Mouse (Mus musculus): ENCODE results near the gene Scn1b. TPM values are rescaled to one million over a fixed set of nuclear protein-coding genes. Genes with fewer than 3 reads are reported as not detected.

Gene Scn1b
- polyA plus RNA-seq, 1 experiment from 2014 or later: 1.1 TPM

DNA sequence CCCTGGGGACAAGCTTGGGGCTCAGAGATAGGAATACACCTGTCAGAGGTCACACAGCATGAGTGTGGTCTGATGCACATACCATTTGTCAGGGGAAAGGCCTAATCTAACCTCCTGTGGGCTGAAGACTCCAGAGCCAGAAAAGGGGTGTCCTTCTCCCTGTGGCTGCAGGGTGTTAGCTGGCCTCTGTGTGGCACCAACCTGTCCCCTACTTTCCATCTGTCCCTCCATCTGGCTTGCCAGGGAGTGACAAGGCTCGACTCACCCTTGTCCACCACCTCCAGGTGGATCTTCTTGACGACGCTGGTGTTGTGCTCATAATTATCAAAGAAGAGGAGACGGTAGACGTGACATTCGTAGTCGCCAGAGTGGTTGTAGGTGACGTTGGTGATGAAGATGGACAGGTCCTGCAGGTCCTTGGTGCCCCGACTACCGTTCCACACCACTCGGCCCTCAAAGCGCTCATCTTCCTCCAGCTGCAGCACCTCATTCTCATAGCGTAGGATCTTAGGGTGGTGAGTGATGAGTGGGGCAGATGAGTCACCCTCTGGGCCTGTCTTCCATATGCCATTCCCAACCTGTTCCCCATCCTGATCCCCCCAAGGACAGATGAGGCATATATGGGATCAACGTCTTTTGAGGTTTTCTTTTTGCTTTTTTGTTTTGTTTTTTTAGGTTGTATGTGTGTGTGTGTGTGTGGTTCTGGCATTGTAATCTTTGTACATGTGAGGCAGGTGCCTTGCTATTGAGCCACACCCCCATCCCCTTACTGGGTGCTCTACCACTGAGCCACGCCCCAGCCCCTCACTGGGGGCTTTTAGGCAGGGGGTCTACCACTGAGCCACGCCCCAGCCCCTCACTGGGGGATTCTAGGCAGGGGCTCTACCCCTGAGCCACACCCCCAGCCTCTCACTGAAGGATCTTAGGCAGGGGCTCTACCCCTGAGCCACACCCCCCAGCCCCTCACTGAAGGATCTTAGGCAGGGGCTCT is 3.9 kb downstream of the Scn1b start:
- Histone ChIP-seq H3K27me3 (peaks cover 36% of the 10 kb centered on the region), H3K9me3 (replicated peaks) (no peaks in the 10 kb centered on the region), H3K9ac (no peak overlapping the region), H3K27ac (no peak overlapping the region), H3K4me1 (peaks cover 16% of the 10 kb centered on the region), H3K4me2 (no peak overlapping the region), H3K36me3 (ENCODE audit: poor library complexity, severe bottlenecking) (peaks cover under 1% of the 10 kb centered on the region; the same call in 1 of the 2 replicates), H3K4me3 (no peak overlapping the region)
- WGBS: 90% methylated on average over 16 of the region's 16 CpGs
- no peak for ATAC-seq

DNA sequence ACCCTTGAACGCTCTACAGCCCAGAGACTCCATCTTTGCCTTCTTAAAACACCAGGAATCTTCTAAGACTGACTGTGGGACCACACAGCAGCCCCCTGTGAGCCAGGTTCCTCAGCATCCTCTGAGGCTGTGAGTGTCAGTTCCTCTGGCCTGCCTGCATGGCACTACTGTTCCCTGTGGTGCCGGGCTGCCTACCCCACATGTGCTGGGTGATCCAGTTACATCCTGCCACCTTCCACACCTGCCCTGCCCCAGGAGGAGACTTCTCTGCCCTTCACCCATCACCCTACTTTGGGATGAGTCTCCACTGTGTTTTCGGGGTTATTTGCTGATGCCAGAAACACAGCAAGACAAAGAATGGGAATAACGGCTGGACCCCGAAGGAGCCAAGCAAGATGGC is 7.2 kb downstream of the Scn1b start:
- H3K27me3 ChIP-seq: peaks cover 3% of the 10 kb centered on the region
- no peaks in the 10 kb centered on the region for H3K4me1 ChIP-seq
- H3K9me3 ChIP-seq (replicated peaks): no peaks in the 10 kb centered on the region
- H3K9ac ChIP-seq: no peak overlapping the region
- H3K4me3 ChIP-seq: no peak overlapping the region
- WGBS: 90% methylated on average over 5 of the region's 5 CpGs
- no peaks in the 10 kb centered on the region for H3K36me3 ChIP-seq (ENCODE audit: poor library complexity, severe bottlenecking)
- H3K27ac ChIP-seq: no peak overlapping the region
- H3K4me2 ChIP-seq: no peak overlapping the region
- ATAC-seq: no peak

DNA sequence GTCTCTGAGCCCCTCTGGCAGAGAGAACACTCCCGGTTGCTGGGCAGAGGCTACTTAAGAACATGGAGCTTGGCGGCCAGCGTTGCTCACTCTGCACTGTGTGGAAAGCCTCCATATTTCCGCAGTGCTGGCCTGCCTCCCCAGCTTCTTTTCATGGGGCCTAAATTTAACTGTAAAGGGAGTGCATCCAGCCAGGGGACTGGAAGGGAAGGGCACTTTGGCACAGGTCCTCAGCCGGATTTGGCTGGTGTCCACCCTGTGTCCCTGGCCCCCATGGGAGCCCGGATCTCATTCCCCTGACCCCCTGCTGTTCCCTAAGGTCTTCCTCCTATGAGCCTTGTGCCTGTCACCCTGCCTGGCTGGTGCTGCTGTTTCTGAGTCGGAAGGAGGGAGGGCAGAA is 8.3 kb downstream of the Scn1b start:
- no peak for ATAC-seq
- no peak overlapping the region for H3K27ac ChIP-seq
- H3K9me3 ChIP-seq (replicated peaks): no peaks in the 10 kb centered on the region
- no peaks in the 10 kb centered on the region for H3K4me1 ChIP-seq
- no peak overlapping the region for H3K9ac ChIP-seq
- WGBS: 76% methylated on average over 7 of the region's 7 CpGs
- H3K4me3 ChIP-seq: no peak overlapping the region
- H3K4me2 ChIP-seq: no peak overlapping the region
- H3K36me3 ChIP-seq (ENCODE audit: poor library complexity, severe bottlenecking): no peaks in the 10 kb centered on the region
- no peaks in the 10 kb centered on the region; the same call in 1 of the 2 replicates for H3K27me3 ChIP-seq

GRCm38 (mm10) chr7:31117465-31117864 is 9.3 kb downstream of the Scn1b start:
- no peak overlapping the region for H3K4me3 ChIP-seq
- H3K9me3 ChIP-seq (replicated peaks): no peaks in the 10 kb centered on the region
- no peak overlapping the region for H3K4me2 ChIP-seq
- H3K27me3 ChIP-seq: no peaks in the 10 kb centered on the region; the same call in 1 of the 2 replicates
- 88% methylated on average over 11 of the region's 11 CpGs for WGBS
- no peaks in the 10 kb centered on the region for H3K36me3 ChIP-seq (ENCODE audit: poor library complexity, severe bottlenecking)
- no peak overlapping the region for H3K9ac ChIP-seq
- no peak for ATAC-seq
- no peaks in the 10 kb centered on the region for H3K4me1 ChIP-seq
- H3K27ac ChIP-seq: no peak overlapping the region

DNA sequence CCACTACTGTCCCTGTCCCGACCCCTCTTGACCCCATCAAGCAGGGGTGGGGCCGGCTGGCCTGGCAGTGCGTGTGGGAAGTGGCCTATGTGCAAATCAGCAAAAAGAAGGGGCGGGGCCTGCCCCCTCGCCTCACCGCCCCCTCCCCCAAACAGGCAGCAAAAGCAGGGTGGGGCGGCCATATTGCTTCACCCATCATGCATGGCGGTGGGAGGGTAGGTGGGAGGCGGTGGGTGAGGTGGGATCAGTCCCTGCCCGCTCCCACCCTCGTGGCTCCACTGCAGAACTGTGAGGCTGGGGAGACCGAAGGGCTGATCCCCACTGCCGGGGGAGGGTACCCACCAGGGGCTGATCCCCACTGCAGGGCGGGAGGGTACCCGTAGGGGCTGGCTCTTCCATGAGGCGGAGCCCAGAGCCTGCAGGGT is 10.1 kb downstream of the Scn1b start:
- H3K27me3 ChIP-seq: no peaks in the 10 kb centered on the region; the same call in 1 of the 2 replicates
- H3K36me3 ChIP-seq (ENCODE audit: poor library complexity, severe bottlenecking): no peaks in the 10 kb centered on the region
- no peak overlapping the region for H3K4me2 ChIP-seq
- H3K4me3 ChIP-seq: no peak overlapping the region
- H3K9me3 ChIP-seq (replicated peaks): no peaks in the 10 kb centered on the region
- no peak for ATAC-seq
- no peak overlapping the region for H3K9ac ChIP-seq
- WGBS: 38% methylated on average over 13 of the region's 16 CpGs
- no peak overlapping the region for H3K27ac ChIP-seq
- H3K4me1 ChIP-seq: no peaks in the 10 kb centered on the region

GRCm38 (mm10) chr7:31115587-31116043 is 11.2 kb downstream of the Scn1b start:
- WGBS: 29% methylated on average over 17 of the region's 17 CpGs
- no peaks in the 10 kb centered on the region for H3K4me1 ChIP-seq
- no peaks in the 10 kb centered on the region; the same call in 1 of the 2 replicates for H3K27me3 ChIP-seq
- ATAC-seq: no peak
- no peak overlapping the region for H3K9ac ChIP-seq
- no peak overlapping the region for H3K27ac ChIP-seq
- no peaks in the 10 kb centered on the region for H3K36me3 ChIP-seq (ENCODE audit: poor library complexity, severe bottlenecking)
- no peak overlapping the region for H3K4me3 ChIP-seq
- H3K9me3 ChIP-seq (replicated peaks): no peaks in the 10 kb centered on the region
- H3K4me2 ChIP-seq: no peak overlapping the region

DNA sequence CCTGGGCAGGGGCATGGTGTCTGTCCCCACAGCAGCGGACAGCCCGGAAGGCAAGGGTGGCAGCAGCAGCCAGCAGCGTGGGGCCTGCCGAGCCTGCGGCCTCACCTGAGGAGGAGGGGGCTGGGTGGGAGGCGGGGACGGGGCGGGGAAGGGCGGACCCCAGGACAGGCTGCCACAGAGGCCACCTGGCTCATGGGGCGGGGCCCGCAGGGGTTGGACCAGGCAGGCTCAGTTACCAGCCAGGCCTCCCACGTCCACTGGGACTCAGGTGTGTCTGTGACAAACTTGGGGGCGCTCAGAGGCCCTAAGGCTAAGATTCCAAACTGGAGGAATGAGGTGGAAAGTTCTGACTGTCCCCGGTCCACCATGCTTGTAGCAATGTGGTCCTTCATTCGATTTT is 11.6 kb downstream of the Scn1b start, which contains the start of gene Hpn:
Gene Hpn, minus strand, starts transcription at position 109 of the 400 bp plus-strand sequence.
- no peak for ATAC-seq
- H3K4me1 ChIP-seq: no peaks in the 10 kb centered on the region
- H3K27me3 ChIP-seq: no peaks in the 10 kb centered on the region; the same call in 1 of the 2 replicates
- 22% methylated on average over 13 of the region's 15 CpGs for WGBS
- no peak within 1 kb of the TSS for H3K27ac ChIP-seq
- H3K4me2 ChIP-seq: no peak within 1 kb of the TSS
- no peak within 1 kb of the TSS for H3K9ac ChIP-seq
- no peak within 1 kb of the TSS for H3K4me3 ChIP-seq
- H3K9me3 ChIP-seq (replicated peaks): no peaks in the 10 kb centered on the region
- no peaks in the 10 kb centered on the region for H3K36me3 ChIP-seq (ENCODE audit: poor library complexity, severe bottlenecking)

DNA sequence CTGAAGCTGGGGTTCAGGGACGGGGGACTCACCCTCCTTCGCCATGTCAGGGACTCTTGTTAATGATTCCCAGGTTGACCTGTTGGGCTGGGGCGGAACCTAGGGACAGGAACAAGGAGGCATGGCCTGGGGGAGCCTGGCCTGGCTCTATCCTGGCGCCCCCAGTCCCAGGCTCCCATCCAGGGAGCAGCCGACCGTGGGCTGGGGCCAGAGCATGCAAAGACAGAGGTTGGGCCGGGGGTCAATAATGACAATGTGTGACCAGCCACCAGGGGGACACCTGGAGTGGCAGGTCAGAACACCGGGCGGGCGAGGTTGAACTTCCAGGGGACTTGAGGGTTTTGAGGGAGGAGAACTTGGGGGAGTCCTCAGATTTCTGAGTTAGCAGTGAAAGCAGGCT is 12.2 kb downstream of the Scn1b start:
- Histone ChIP-seq H3K27ac (no peak overlapping the region), H3K27me3 (no peaks in the 10 kb centered on the region; the same call in 1 of the 2 replicates), H3K9me3 (replicated peaks) (no peaks in the 10 kb centered on the region), H3K9ac (no peak overlapping the region), H3K4me3 (no peak overlapping the region), H3K4me1 (no peaks in the 10 kb centered on the region), H3K36me3 (ENCODE audit: poor library complexity, severe bottlenecking) (no peaks in the 10 kb centered on the region), H3K4me2 (no peak overlapping the region)
- ATAC-seq: no peak
- 46% methylated on average over 10 of the region's 10 CpGs for WGBS

DNA sequence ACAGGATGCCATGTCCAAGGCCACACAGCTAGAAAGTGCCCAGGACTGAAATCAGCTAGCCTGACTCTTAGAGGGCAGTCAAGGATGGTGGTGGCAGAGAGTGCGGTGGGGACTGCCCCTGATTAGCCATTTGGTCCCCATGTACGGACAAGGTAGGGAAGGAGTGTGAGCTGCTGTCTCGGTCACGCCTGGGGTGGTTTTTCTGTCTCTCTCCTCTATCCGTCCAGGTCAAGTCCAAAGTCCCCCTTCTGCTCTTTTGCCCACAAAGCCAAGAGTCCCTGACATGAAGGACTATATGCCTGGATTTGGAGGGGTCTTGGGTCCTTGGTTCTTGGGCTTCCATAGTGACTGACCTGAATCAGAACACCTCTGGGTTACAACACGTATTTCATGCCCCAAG is 13.0 kb downstream of the Scn1b start:
- Histone ChIP-seq H3K27ac (no peak overlapping the region), H3K4me3 (no peak overlapping the region), H3K9me3 (replicated peaks) (no peaks in the 10 kb centered on the region), H3K27me3 (no peaks in the 10 kb centered on the region; the same call in 1 of the 2 replicates), H3K36me3 (ENCODE audit: poor library complexity, severe bottlenecking) (no peaks in the 10 kb centered on the region), H3K4me2 (no peak overlapping the region), H3K9ac (no peak overlapping the region), H3K4me1 (no peaks in the 10 kb centered on the region)
- ATAC-seq: no peak
- WGBS: 87% methylated on average over 6 of the region's 6 CpGs

DNA sequence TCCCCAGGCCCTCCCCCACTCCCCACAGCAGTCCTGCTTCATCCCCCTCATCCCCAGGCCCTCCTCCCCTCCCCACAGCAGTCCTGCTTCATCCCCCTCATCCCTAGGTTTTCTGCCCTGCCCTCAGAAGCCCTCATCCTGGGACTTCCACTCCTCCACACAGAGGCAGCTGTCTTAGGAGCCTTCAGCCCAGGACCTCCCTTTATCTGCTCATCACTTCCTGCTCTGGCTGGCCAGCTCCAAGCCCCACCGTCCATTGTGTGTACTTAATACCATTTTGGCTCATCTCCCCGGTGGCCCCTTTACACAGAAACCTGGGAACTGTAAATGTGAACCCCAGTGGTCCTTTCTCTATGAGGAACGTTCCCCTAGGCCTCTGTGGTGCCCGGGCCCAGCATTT is 14.8 kb downstream of the Scn1b start:
- 21% methylated on average over 4 of the region's 4 CpGs for WGBS
- H3K9me3 ChIP-seq (replicated peaks): no peaks in the 10 kb centered on the region
- no peak overlapping the region for H3K9ac ChIP-seq
- no peaks in the 10 kb centered on the region for H3K4me1 ChIP-seq
- no peak overlapping the region for H3K4me3 ChIP-seq
- no peak overlapping the region for H3K4me2 ChIP-seq
- H3K36me3 ChIP-seq (ENCODE audit: poor library complexity, severe bottlenecking): no peaks in the 10 kb centered on the region
- H3K27ac ChIP-seq: no peak overlapping the region
- no peak for ATAC-seq
- H3K27me3 ChIP-seq: no peaks in the 10 kb centered on the region; the same call in 1 of the 2 replicates

DNA sequence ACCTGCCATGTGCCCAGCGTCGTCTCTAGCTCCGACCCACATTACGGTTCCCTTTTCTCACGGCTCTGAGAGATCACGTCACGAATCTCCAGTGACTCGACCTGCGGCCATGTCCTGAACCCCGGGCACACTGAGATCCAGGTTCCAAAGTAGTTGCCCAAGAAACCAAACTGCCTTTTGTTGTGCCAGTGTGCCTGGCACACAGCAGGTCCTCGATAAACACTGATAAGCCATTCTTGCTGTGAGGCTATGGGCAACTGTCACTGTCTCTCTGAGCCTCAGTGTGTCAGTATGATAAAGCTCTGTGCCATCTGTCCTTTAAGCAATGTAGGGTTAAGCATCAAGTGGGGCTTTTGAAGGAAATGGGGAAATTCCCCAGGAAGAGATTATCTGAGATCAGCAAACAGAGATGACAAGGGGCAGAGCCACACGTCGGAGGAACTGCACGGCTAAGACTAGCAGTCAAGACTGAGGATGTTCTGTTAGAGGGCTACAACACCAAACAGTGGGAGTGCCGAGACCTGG is 15.9 kb downstream of the Scn1b start:
- Histone ChIP-seq H3K4me1 (no peaks in the 10 kb centered on the region), H3K9ac (no peak overlapping the region), H3K4me3 (no peak overlapping the region), H3K27ac (no peak overlapping the region), H3K36me3 (ENCODE audit: poor library complexity, severe bottlenecking) (no peaks in the 10 kb centered on the region), H3K9me3 (replicated peaks) (no peaks in the 10 kb centered on the region), H3K27me3 (no peaks in the 10 kb centered on the region; the same call in 1 of the 2 replicates), H3K4me2 (no peak overlapping the region)
- ATAC-seq: no peak
- WGBS: 84% methylated on average over 15 of the region's 15 CpGs

DNA sequence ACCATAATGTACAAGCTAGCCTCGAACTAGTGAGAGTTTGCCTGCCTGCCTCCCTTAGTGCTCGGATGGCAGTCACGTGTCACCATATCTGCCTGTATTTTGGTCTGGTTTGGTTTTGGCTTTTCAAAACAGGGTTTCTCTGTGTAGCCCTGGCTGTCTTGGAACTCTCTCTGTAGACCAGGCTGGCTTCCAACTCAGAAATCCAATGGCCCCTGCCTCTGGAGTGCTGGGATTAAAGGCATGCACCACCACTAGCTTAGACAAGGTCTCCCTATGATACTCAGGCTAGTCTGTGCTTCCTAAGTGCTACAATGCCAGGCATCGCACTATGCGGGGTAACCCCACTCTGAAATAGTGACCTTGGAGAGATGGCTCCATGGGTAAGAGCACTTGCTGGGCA is 17.0 kb downstream of the Scn1b start:
- no peak overlapping the region for H3K27ac ChIP-seq
- 92% methylated on average over 5 of the region's 5 CpGs for WGBS

More for the DNA sequence above, 17.0 kb downstream of the Scn1b start:
- no peak overlapping the region for H3K4me2 ChIP-seq
- no peaks in the 10 kb centered on the region for H3K36me3 ChIP-seq (ENCODE audit: poor library complexity, severe bottlenecking)
- H3K9me3 ChIP-seq (replicated peaks): no peaks in the 10 kb centered on the region
- H3K9ac ChIP-seq: no peak overlapping the region
- H3K4me3 ChIP-seq: no peak overlapping the region
- H3K27me3 ChIP-seq: no peaks in the 10 kb centered on the region
- no peak for ATAC-seq
- H3K4me1 ChIP-seq: no peaks in the 10 kb centered on the region

Measured in forebrain, embryonic 13.5 days (tissue).